Mouse (Mus musculus) testis, adult 2 months (tissue): ENCODE measurements around the gene Gnat3.

Experiments used
- CTCF ChIP-seq: fragments of 200-500 bp; IDR thresholded peaks from 2 replicates; pipeline ENCODE4 v1.5.1; 2012; ENCODE audit warnings: low read depth, mild to moderate bottlenecking, inconsistent platforms, low read length, moderate library complexity; ENCODE audit not compliant: control insufficient read depth, insufficient read depth, insufficient replicate concordance
- POLR2A ChIP-seq: fragments of 200-500 bp; IDR thresholded peaks from 2 replicates; pipeline ENCODE4 v1.6.1; 2012; ENCODE audit warnings: low read depth, mild to moderate bottlenecking, inconsistent platforms, low read length, moderate library complexity; ENCODE audit not compliant: control insufficient read depth

DNA sequence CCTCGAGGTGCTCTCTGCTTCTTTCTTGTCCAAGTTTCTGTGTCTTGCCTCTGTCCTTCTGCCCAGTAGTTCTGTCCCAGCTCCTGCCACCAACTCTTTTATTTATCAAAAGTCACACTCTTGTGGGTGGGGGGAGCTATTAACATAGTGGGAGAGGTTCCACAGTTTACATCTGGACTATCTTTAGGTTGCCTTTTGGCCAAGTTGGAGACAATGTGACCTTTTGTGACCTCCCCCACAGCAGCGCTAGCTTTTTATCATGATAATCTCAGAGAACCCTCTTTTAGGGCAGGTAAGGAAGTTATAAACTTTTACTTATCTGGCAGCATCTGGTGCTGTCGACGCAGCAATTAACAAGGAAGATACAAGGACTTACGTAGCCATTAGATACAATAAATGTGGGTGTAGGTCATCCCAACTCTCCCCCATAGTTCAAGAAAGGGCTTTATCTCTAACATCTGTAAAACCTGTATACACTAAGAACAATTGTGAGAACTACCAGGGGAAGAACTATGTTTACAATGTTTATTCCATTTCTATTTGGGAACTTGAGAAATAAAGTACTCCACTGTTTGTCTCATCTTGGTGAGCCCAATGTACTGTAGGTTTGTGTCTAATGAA lies 18.3 kb downstream of the Gnat3 start:
- no peak for TF ChIP-seq POLR2A
- TF ChIP-seq CTCF: no peak
